Mouse (Mus musculus) lung, postnatal 14 days (tissue): ENCODE results near the gene Sipa1l3.

Source experiments
- DNase-seq: peaks from one replicate; pipeline ENCODE4 v3.0.0; 2021

The Sipa1l3 gene

GRCm38 (mm10) chr7:29475005-29475404 is 43.4 kb downstream of the Sipa1l3 start:
- DNase-seq, result no peak

- no peak for DNase-seq
Observed at GRCm38 (mm10) chr7:29471309-29471708, 47.1 kb downstream of the Sipa1l3 start.

GRCm38 (mm10) chr7:29469602-29470344 is 48.7 kb downstream of the Sipa1l3 start:
- DNase-seq, result no peak

GRCm38 (mm10) chr7:29468593-29468992 is 49.8 kb downstream of the Sipa1l3 start:
- DNase-seq, result no peak

- no peak for DNase-seq
Observed at GRCm38 (mm10) chr7:29466585-29466984, 51.9 kb downstream of the Sipa1l3 start.

GRCm38 (mm10) chr7:29465736-29466135 is 52.7 kb downstream of the Sipa1l3 start:
- no peak for DNase-seq

GRCm38 (mm10) chr7:29462820-29463219 is 55.6 kb downstream of the Sipa1l3 start:
- DNase-seq, result no peak

GRCm38 (mm10) chr7:29462178-29462577 is 56.3 kb downstream of the Sipa1l3 start:
- DNase-seq, result no peak

GRCm38 (mm10) chr7:29461557-29461956 is 56.9 kb downstream of the Sipa1l3 start:
- DNase-seq, result peak; percentile 47

GRCm38 (mm10) chr7:29458889-29459740 is 59.3 kb downstream of the Sipa1l3 start:
- DNase-seq, result peak; percentile 40

- DNase-seq, result no peak
Observed at GRCm38 (mm10) chr7:29457772-29458171, 60.7 kb downstream of the Sipa1l3 start.

- no peak for DNase-seq
Observed at GRCm38 (mm10) chr7:29456716-29457115, 61.7 kb downstream of the Sipa1l3 start.

GRCm38 (mm10) chr7:29455591-29455990 is 62.9 kb downstream of the Sipa1l3 start:
- no peak for DNase-seq

GRCm38 (mm10) chr7:29454965-29455364 is 63.5 kb downstream of the Sipa1l3 start:
- DNase-seq, result no peak

GRCm38 (mm10) chr7:29452991-29453741 is 65.3 kb downstream of the Sipa1l3 start:
- peak; percentile 84 for DNase-seq

- DNase-seq, result no peak
Observed at GRCm38 (mm10) chr7:29452381-29452780, 66.1 kb downstream of the Sipa1l3 start.

GRCm38 (mm10) chr7:29450175-29450574 is 68.3 kb downstream of the Sipa1l3 start:
- peak; percentile 61 for DNase-seq

- no peak for DNase-seq
Observed at GRCm38 (mm10) chr7:29448830-29449229, 69.6 kb downstream of the Sipa1l3 start.

GRCm38 (mm10) chr7:29447147-29447829 is 71.2 kb downstream of the Sipa1l3 start:
- no peak for DNase-seq

GRCm38 (mm10) chr7:29446156-29446555 is 72.3 kb downstream of the Sipa1l3 start:
- no peak for DNase-seq

GRCm38 (mm10) chr7:29444527-29444926 is 73.9 kb downstream of the Sipa1l3 start:
- DNase-seq, result no peak

- DNase-seq, result no peak
Observed at GRCm38 (mm10) chr7:29444070-29444469, 74.4 kb downstream of the Sipa1l3 start.

- peak; percentile 43 for DNase-seq
Observed at GRCm38 (mm10) chr7:29441793-29442192, 76.6 kb downstream of the Sipa1l3 start.
